Comparison of ENCODE assay signal across 11 mouse cellular contexts in genomic region chr7:38224577-38225369, GRCm38 (mm10). TPM values are rescaled to one million over a fixed set of nuclear protein-coding genes. Genes with fewer than 3 reads are reported as not detected.
DNase-seq lines count a peak whose midpoint lies in the region; ATAC-seq and TF ChIP-seq lines count a peak whose summit lies in the region.
"Had no signal": no experiment of that assay in that cellular context is flagged by ENCODE, and none has a peak within 500 bp of the region (broad histone marks: within the 10 kb centered on the region; RNA-seq: fewer than 3 reads in every experiment).

No protein-coding gene starts in this region.

- ATAC-seq in CD4-positive, CD25-positive, alpha-beta regulatory T cell, adult 4 months: no peak
- ATAC-seq in forebrain, embryonic 15.5 days (replicated peaks): no peak

- intact Hi-C loops in heart, postnatal 10 days (cut with DNase I): no loop called here

- H3K4me1 ChIP-seq in testis, adult 2 months (ENCODE audit: control insufficient read depth, insufficient read depth, low read length): peaks cover 25% of the 10 kb centered on the region
- peaks cover 11% of the 10 kb centered on the region for H3K4me1 ChIP-seq in forebrain, embryonic 15.5 days

- no peak overlapping the region for H3K9ac ChIP-seq in forebrain, embryonic 15.5 days (replicated peaks)

- no peak overlapping the region for H3K4me2 ChIP-seq in forebrain, embryonic 15.5 days (replicated peaks)

- TF ChIP-seq POLR2A in testis, adult 2 months (IDR thresholded peaks at IDR 0.05; ENCODE audit: control insufficient read depth, low read depth, low read length): peak; percentile 57; the same call in 1 of the 2 replicates

- H3K36me3 ChIP-seq in testis, adult 2 months (ENCODE audit: control insufficient read depth, insufficient read depth, low read length): no peaks in the 10 kb centered on the region
- no peaks in the 10 kb centered on the region for H3K36me3 ChIP-seq in forebrain, embryonic 15.5 days

- WGBS in forebrain, embryonic 15.5 days: 88% methylated on average over 13 of the region's 13 CpGs

- peak; percentile 10 for DNase-seq in CD4-positive, CD25-positive, alpha-beta regulatory T cell, adult 2 months (ENCODE audit: low read depth, low spot score)
- no peak for DNase-seq in testis, postnatal 10 days (ENCODE audit: low spot score)
- peak; percentile 77 to 84 for DNase-seq in heart, postnatal 10 days
- no peak for DNase-seq in spleen, adult 18-20 months
- DNase-seq in right cerebral cortex, postnatal 14 days: no peak
- DNase-seq: layer of hippocampus, postnatal 36 days had no signal

- no peaks in the 10 kb centered on the region for H3K27me3 ChIP-seq in testis, adult 2 months (ENCODE audit: control insufficient read depth, insufficient read depth, low read length)
- peaks cover 4% of the 10 kb centered on the region; the same call in 1 of the 2 replicates for H3K27me3 ChIP-seq in forebrain, embryonic 15.5 days

- no peak for TF ChIP-seq CTCF in testis, adult 2 months (IDR thresholded peaks at IDR 0.05; ENCODE audit: control insufficient read depth, insufficient read depth, insufficient replicate concordance, low read depth, low read length)

- H3K27ac ChIP-seq in testis, adult 2 months (ENCODE audit: control insufficient read depth, insufficient read depth, low read depth, low read length): no peak overlapping the region
- H3K27ac ChIP-seq in forebrain, embryonic 15.5 days (replicated peaks): no peak overlapping the region
- H3K27ac ChIP-seq: macrophage had no signal

- no peaks in the 10 kb centered on the region for H3K9me3 ChIP-seq in forebrain, embryonic 15.5 days

- H3K4me3 ChIP-seq in testis, adult 2 months (ENCODE audit: control insufficient read depth, low read depth, low read length): no peak overlapping the region
- no peak overlapping the region for H3K4me3 ChIP-seq in forebrain, embryonic 15.5 days
- H3K4me3 ChIP-seq: erythroblast, embryonic 14.5 days had no signal

RNA-seq across cellular contexts. Expression of gene Plekhf1, which starts 3.0 kb away (rescaled TPM):
- under 1 TPM; 0.37 to 0.39 TPM for polyA plus RNA-seq in CD4-positive, CD25-positive, alpha-beta regulatory T cell, adult 4 months (2017; shearing (Covaris generic))
- 2.7 and 2.8 TPM in 2 replicates for polyA plus RNA-seq in testis, adult 2 months (2012; rRNA removed)
- 10 to 100 TPM in 1 of 2 experiments, 1 to 10 TPM in 1; 9.7 to 11.0 TPM for total RNA-seq in heart, postnatal 10 days (2021)
- 0.61 and 0.68 TPM in 2 replicates for polyA plus RNA-seq in forebrain, embryonic 15.5 days (2015; fragmentation: Nextera tagmentation; extraction: Ambion mirVana)

RNA-seq across cellular contexts. Expression of gene 1600014C10Rik, which starts 41.8 kb away (rescaled TPM):
- 100 to 1,000 TPM; 152 to 193 TPM for polyA plus RNA-seq in CD4-positive, CD25-positive, alpha-beta regulatory T cell, adult 4 months (2017; shearing (Covaris generic))
- polyA plus RNA-seq in testis, adult 2 months (2012; rRNA removed): 1.9 and 3.1 TPM in 2 replicates
- 10 to 100 TPM; 21.5 to 25.1 TPM for total RNA-seq in heart, postnatal 10 days (2021)
- 16.8 and 17.7 TPM in 2 replicates for polyA plus RNA-seq in forebrain, embryonic 15.5 days (2015; fragmentation: Nextera tagmentation; extraction: Ambion mirVana)
- polyA plus RNA-seq: erythroblast, embryonic 14.5 days had no signal

RNA-seq across cellular contexts. Expression of gene Pop4, which starts 46.5 kb away (rescaled TPM):
- polyA plus RNA-seq in CD4-positive, CD25-positive, alpha-beta regulatory T cell, adult 4 months (2017; shearing (Covaris generic)): 10 to 100 TPM; 28.1 to 28.4 TPM
- polyA plus RNA-seq in testis, adult 2 months (2012; rRNA removed): 12.5 and 14.0 TPM in 2 replicates
- total RNA-seq in heart, postnatal 10 days (2021): 10 to 100 TPM; 19.0 to 24.0 TPM
- 90.7 and 94.9 TPM in 2 replicates for polyA plus RNA-seq in forebrain, embryonic 15.5 days (2015; fragmentation: Nextera tagmentation; extraction: Ambion mirVana)

Comparison
In these comparisons a context has a peak if more than half of its experiments do, and no peak if none do; other contexts are left out.
1. DNase-seq: peak in CD4-positive, CD25-positive, alpha-beta regulatory T cell, adult 2 months (single experiment) and heart, postnatal 10 days (2 of 2); none in testis, postnatal 10 days (single experiment), spleen, adult 18-20 months (0 of 2) and right cerebral cortex, postnatal 14 days (single experiment).